Mouse (Mus musculus) CH12.LX (cell line): ENCODE measurements around the gene Lgi2. TPM values are rescaled to one million over a fixed set of nuclear protein-coding genes. Genes with fewer than 3 reads are reported as not detected.

Source experiments
- DNase-seq: peaks from one replicate; pipeline ENCODE4 v3.0.0-alpha.2; 2013; ENCODE audit errors: extremely low read depth
- H3K27ac ChIP-seq: 2 replicates; pipeline ENCODE4 v1.5.1; 2012; ENCODE audit warnings: low read depth, mild to moderate bottlenecking, control low read depth, moderate library complexity; ENCODE audit not compliant: insufficient read depth
- H3K27me3 ChIP-seq: replicated peaks from 2 replicates; pipeline ENCODE3; 2012; ENCODE audit warnings: inconsistent platforms
- H3K36me3 ChIP-seq, 2 experiments: replicated peaks in 1 of 2; 2 replicates each; pipeline versions ENCODE3 to v1.6.1; 2012; ENCODE audit warnings: inconsistent platforms in 1 of 2, low read length in 1 of 2, mild to moderate bottlenecking in 1 of 2, mixed read lengths in 1 of 2, moderate library complexity in 1 of 2; ENCODE audit not compliant: control insufficient read depth in 1 of 2, insufficient read depth in 1 of 2
- H3K4me1 ChIP-seq, 2 experiments: 2 replicates each; pipeline ENCODE4 v1.6.1; 2012; ENCODE audit warnings: inconsistent platforms in 1 of 2, moderate library complexity in 1 of 2; ENCODE audit not compliant: insufficient read depth in 2 of 2, control insufficient read depth in 1 of 2
- H3K4me2 ChIP-seq: 2 replicates; pipeline ENCODE4 v1.6.1; 2012; ENCODE audit warnings: low read depth, mild to moderate bottlenecking, control low read depth; ENCODE audit not compliant: poor library complexity, insufficient read depth, severe bottlenecking
- H3K4me3 ChIP-seq, 3 experiments: fragments of 150-350 bp in 1 of 3; sonication (generic) in 1 of 3; replicated peaks in 1 of 3; 2 replicates each; pipeline versions ENCODE3 to v1.5.1; 2011 to 2012; ENCODE audit warnings: low read depth in 2 of 3, low read length in 2 of 3, mild to moderate bottlenecking in 2 of 3, moderate library complexity in 2 of 3, control low read depth in 1 of 3, improper control_type of control experiment in 1 of 3, inconsistent platforms in 1 of 3, mixed read lengths in 1 of 3; ENCODE audit not compliant: poor library complexity in 1 of 3
- H3K79me2 ChIP-seq: replicated peaks from 2 replicates; pipeline ENCODE4 v1.6.1; 2012; ENCODE audit warnings: mild to moderate bottlenecking, moderate library complexity; ENCODE audit not compliant: control insufficient read depth, poor library complexity, insufficient read depth, severe bottlenecking; ENCODE audit errors: extremely low read depth
- H3K9ac ChIP-seq: 2 replicates; pipeline ENCODE4 v1.6.1; 2012; ENCODE audit warnings: low read depth, mild to moderate bottlenecking, control low read depth, moderate library complexity; ENCODE audit not compliant: insufficient read depth
- H3K9me3 ChIP-seq: replicated peaks from 2 replicates; pipeline ENCODE3; 2012; ENCODE audit warnings: low read length, inconsistent platforms, mixed read lengths
- BHLHE40 ChIP-seq: IDR thresholded peaks from 2 replicates; pipeline ENCODE4 v1.6.1; 2011; ENCODE audit warnings: mild to moderate bottlenecking, low read depth, low read length, improper control_type of control experiment
- CHD1 ChIP-seq: IDR thresholded peaks from 2 replicates; pipeline ENCODE4 v1.6.1; 2012; ENCODE audit warnings: low read depth, low read length, improper control_type of control experiment, inconsistent platforms
- E2F4 ChIP-seq: IDR thresholded peaks from 2 replicates; pipeline ENCODE4 v1.6.1; 2011; ENCODE audit warnings: low read depth, low read length, improper control_type of control experiment; ENCODE audit not compliant: insufficient replicate concordance
- EP300 ChIP-seq: IDR thresholded peaks from 2 replicates; pipeline ENCODE4 v1.6.1; 2011; ENCODE audit warnings: low read length, improper control_type of control experiment
- ETS1 ChIP-seq: conservative IDR thresholded peaks from 2 replicates; pipeline ENCODE4 v1.6.1; 2012; ENCODE audit warnings: low read depth, mild to moderate bottlenecking, inconsistent platforms, low read length, improper control_type of control experiment, moderate library complexity
- HCFC1 ChIP-seq: IDR thresholded peaks from 2 replicates; pipeline ENCODE4 v1.6.1; 2012; ENCODE audit warnings: low read depth, mild to moderate bottlenecking, inconsistent platforms, low read length, improper control_type of control experiment
- JUND ChIP-seq: conservative IDR thresholded peaks from 2 replicates; pipeline ENCODE4 v1.6.1; 2011; ENCODE audit warnings: low read depth, low read length, improper control_type of control experiment
- MAFK ChIP-seq: IDR thresholded peaks from 2 replicates; pipeline ENCODE4 v1.6.1; 2011; ENCODE audit warnings: low read length, improper control_type of control experiment; ENCODE audit not compliant: insufficient replicate concordance
- MAX ChIP-seq: IDR thresholded peaks from 2 replicates; pipeline ENCODE4 v1.6.1; 2011; ENCODE audit warnings: low read length, improper control_type of control experiment
- MAZ ChIP-seq: IDR thresholded peaks from 2 replicates; pipeline ENCODE4 v1.6.1; 2012; ENCODE audit warnings: low read depth, mild to moderate bottlenecking, inconsistent platforms, low read length, improper control_type of control experiment, moderate library complexity
- MEF2A ChIP-seq: IDR thresholded peaks from 2 replicates; pipeline ENCODE4 v1.6.1; 2014; ENCODE audit warnings: low read depth, mild to moderate bottlenecking, inconsistent platforms, low read length, improper control_type of control experiment, borderline replicate concordance
- MXI1 ChIP-seq: IDR thresholded peaks from 2 replicates; pipeline ENCODE4 v1.6.1; 2011; ENCODE audit warnings: mild to moderate bottlenecking, low read depth, low read length, improper control_type of control experiment
- MYC ChIP-seq: IDR thresholded peaks from 2 replicates; pipeline ENCODE4 v1.6.1; 2011; ENCODE audit warnings: low read depth, mild to moderate bottlenecking, improper control_type of control experiment, low read length
- NELFE ChIP-seq: IDR thresholded peaks from 2 replicates; pipeline ENCODE4 v1.6.1; 2011; ENCODE audit warnings: low read depth, low read length, improper control_type of control experiment
- NRF1 ChIP-seq: IDR thresholded peaks from 2 replicates; pipeline ENCODE4 v1.6.1; 2014; ENCODE audit warnings: low read depth, mild to moderate bottlenecking, inconsistent platforms, low read length, improper control_type of control experiment, moderate library complexity
- POLR2A ChIP-seq: IDR thresholded peaks from 2 replicates; pipeline ENCODE4 v1.6.1; 2011; ENCODE audit warnings: low read depth, mild to moderate bottlenecking, improper control_type of control experiment, low read length
- RAD21 ChIP-seq: IDR thresholded peaks from 2 replicates; pipeline ENCODE4 v1.6.1; 2011; ENCODE audit warnings: low read depth, mild to moderate bottlenecking, low read length, improper control_type of control experiment, moderate library complexity
- RCOR1 ChIP-seq: conservative IDR thresholded peaks from 2 replicates; pipeline ENCODE4 v1.6.1; 2012; ENCODE audit warnings: low read depth, mild to moderate bottlenecking, inconsistent platforms, low read length, improper control_type of control experiment
- SIN3A ChIP-seq: IDR thresholded peaks from 2 replicates; pipeline ENCODE4 v1.6.1; 2012; ENCODE audit warnings: low read length, improper control_type of control experiment, inconsistent platforms
- UBTF ChIP-seq: IDR thresholded peaks from 2 replicates; pipeline ENCODE4 v1.6.1; 2012; ENCODE audit warnings: low read depth, mild to moderate bottlenecking, inconsistent platforms, low read length, improper control_type of control experiment, moderate library complexity
- USF2 ChIP-seq: conservative IDR thresholded peaks from 2 replicates; pipeline ENCODE4 v1.6.1; 2011; ENCODE audit warnings: low read depth, low read length, improper control_type of control experiment
- ZMIZ1 ChIP-seq: IDR thresholded peaks from 2 replicates; pipeline ENCODE4 v1.6.1; 2012; ENCODE audit warnings: low read depth, mild to moderate bottlenecking, inconsistent platforms, low read length, improper control_type of control experiment
- dilution Hi-C: fragments of 300-500 bp; cut with MboI; formaldehyde crosslinking; loops from 2 replicates; pipeline ENCODE4 v1.14.3; 2020; ENCODE audit warnings: low sequenced_read_pairs; ENCODE audit not compliant: extremely low pct_unique_long_range_greater_than_20kb, extremely low pct_ligation_motif_present
- in situ Hi-C: fragments of 300-500 bp; cut with MboI; formaldehyde crosslinking; loops from 3 replicates; pipeline ENCODE4 v1.14.3; 2019; ENCODE audit warnings: low sequenced_read_pairs, low pct_ligation_motif_present, low pct_unique_long_range_greater_than_20kb, mixed read lengths
- polyA plus RNA-seq: library from polyadenylated mRNA; unstranded; fragments of >175 nt; gene quantifications from 2 replicates; pipeline ENCODE4 v1.2.1, GENCODE M21; 2012; ENCODE audit warnings: low read depth; ENCODE audit not compliant: insufficient read length
- total RNA-seq, 2 experiments: library from RNA; depleted of rRNA; stranded (reverse); fragments of 300-350 nt in 1 of 2; fragments of >200 nt in 1 of 2; gene quantifications; 2 replicates each; pipeline ENCODE4 v1.2.3; 2012 to 2014

Gene Lgi2
- total and polyA plus RNA-seq, 3 experiments = not detected

GRCm38 (mm10) chr5:52614686-52615085 lies 48.4 kb upstream of the Lgi2 start:
- no peak for DNase-seq
- no peaks in the 10 kb centered on the region for H3K27me3 ChIP-seq
- in situ Hi-C loops (no loop called here), dilution Hi-C loops (no loop called here)
- H3K79me2 ChIP-seq = no peaks in the 10 kb centered on the region
- peaks cover 0 to 8% of the 10 kb centered on the region in 2 experiments; a peak in 2 of 4 replicates for H3K4me1 ChIP-seq
- H3K9me3 ChIP-seq = no peaks in the 10 kb centered on the region
- no peak overlapping the region for H3K27ac ChIP-seq
- H3K4me3 ChIP-seq = no peak overlapping the region
- no peak overlapping the region for H3K9ac ChIP-seq
- TF ChIP-seq UBTF (no peak), MXI1 (no peak), HCFC1 (no peak), ZMIZ1 (no peak), CHD1 (no peak), POLR2A (no peak)
- TF ChIP-seq, all 38 proteins: peak for 0
- H3K4me2 ChIP-seq = no peak overlapping the region
- no peaks in the 10 kb centered on the region for H3K36me3 ChIP-seq

- TF ChIP-seq SIN3A = no peak
- TF ChIP-seq EP300 = no peak
- TF ChIP-seq MAZ = no peak
- TF ChIP-seq JUND = no peak
- TF ChIP-seq NRF1 = no peak
- no peak for TF ChIP-seq POLR2A
- no peak for TF ChIP-seq RCOR1
- no peak for TF ChIP-seq RAD21
- TF ChIP-seq NELFE = no peak
- no peak for TF ChIP-seq MYC
- TF ChIP-seq HCFC1 = no peak
- TF ChIP-seq BHLHE40 = no peak
- no peak for TF ChIP-seq MAX
- TF ChIP-seq MAFK = no peak
- TF ChIP-seq USF2 = no peak
- TF ChIP-seq ETS1 = no peak
- no peak for TF ChIP-seq E2F4
- no peak for TF ChIP-seq UBTF
- TF ChIP-seq ZMIZ1 = no peak
- no peak for TF ChIP-seq MEF2A
- TF ChIP-seq, all 38 proteins: peak for 0
- Histone ChIP-seq H3K9me3 (peaks cover 2% of the 10 kb centered on the region), H3K4me1 (no peaks in the 10 kb centered on the region), H3K79me2 (no peaks in the 10 kb centered on the region), H3K36me3 (no peaks in the 10 kb centered on the region), H3K4me3 (no peak overlapping the region), H3K27ac (no peak overlapping the region), H3K4me2 (no peak overlapping the region), H3K27me3 (no peaks in the 10 kb centered on the region), H3K9ac (no peak overlapping the region)
- dilution Hi-C loops (no loop called here), in situ Hi-C loops (no loop called here)
- DNase-seq = no peak
Measured at GRCm38 (mm10) chr5:52612776-52613175, 46.5 kb upstream of the Lgi2 start.
